Mouse (Mus musculus) adrenal gland, adult 2 months (tissue): ENCODE results near the gene Zwint. TPM values are rescaled to one million over a fixed set of nuclear protein-coding genes. Genes with fewer than 3 reads are reported as not detected.
A peak's percentile ranks its signal among the peaks of the same experiment; 100 is the strongest.

Source experiments
- DNase-seq: peaks from one replicate; pipeline ENCODE4 v3.0.0; 2021
- long read RNA-seq: library from polyadenylated mRNA; stranded (forward); transcript quantifications from one replicate; pipeline ENCODE4 v2.0.0, GENCODE M21; 2021
- polyA plus RNA-seq: library from polyadenylated mRNA; depleted of rRNA; stranded (reverse); fragments of >200 nt; gene quantifications from 2 replicates; pipeline ENCODE4 v1.2.3, GENCODE M21; 2012; rRNA removed
- total RNA-seq, 2 experiments: library from RNA; stranded (reverse); gene quantifications; 2 replicates each; pipeline ENCODE4 v1.2.3; 2021

The Zwint gene
- total RNA-seq, result 100 to 1,000 TPM; 138 to 145 TPM
- polyA plus RNA-seq, result 31.6 and 32.0 TPM in 2 replicates
- long read RNA-seq, transcript Zwint-204 (8 exons, 1,138 nt), result minor isoform, 6 of 169 reads
- long read RNA-seq, transcript Zwint-201 (8 exons, 1,834 nt), result major isoform, 155 of 169 reads
- long read RNA-seq, partial matches to known transcripts, result 4 of 169 reads
- long read RNA-seq, other reads (novel, unspliced or antisense), result 2 of 169 reads

DNA sequence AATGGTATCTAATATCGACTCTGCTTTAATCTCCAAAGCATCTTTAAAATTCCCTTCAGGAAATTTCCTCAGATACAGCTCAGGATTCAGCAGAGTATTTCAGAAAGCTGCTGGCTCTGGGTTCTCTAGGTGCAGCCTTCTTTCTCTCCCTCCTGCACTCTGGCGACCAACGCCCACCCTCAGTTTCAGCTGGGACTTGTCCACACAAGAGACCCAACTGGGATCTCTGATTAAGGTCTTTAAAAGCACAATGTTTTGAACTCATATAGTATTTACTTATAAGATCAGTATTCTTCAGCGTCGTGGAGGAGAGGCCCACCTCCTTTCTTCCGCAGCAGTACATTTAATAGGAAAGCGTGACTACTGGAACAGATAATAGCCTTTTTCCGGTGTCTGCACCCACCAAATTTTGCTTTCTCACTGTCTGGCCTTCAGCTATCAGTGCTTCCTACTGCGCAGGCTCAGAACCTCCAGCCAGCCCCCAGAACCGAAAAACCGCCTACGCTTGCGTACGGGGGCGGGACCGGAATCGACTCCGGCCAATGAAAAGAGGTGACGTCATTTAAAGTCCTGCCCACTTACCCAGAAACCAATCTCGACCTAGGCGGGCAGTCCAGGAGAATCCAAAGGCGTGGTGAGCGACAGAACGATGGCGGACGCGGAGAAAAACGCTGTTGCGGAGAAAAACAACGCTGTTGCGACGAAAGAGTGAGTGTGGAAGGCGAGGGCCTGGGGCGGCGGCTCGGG lies at the start of gene Zwint:
Gene Zwint (plus strand): TSS at position 576 of the 747 bp plus-strand sequence.
- DNase-seq, result peak; percentile 98

DNA sequence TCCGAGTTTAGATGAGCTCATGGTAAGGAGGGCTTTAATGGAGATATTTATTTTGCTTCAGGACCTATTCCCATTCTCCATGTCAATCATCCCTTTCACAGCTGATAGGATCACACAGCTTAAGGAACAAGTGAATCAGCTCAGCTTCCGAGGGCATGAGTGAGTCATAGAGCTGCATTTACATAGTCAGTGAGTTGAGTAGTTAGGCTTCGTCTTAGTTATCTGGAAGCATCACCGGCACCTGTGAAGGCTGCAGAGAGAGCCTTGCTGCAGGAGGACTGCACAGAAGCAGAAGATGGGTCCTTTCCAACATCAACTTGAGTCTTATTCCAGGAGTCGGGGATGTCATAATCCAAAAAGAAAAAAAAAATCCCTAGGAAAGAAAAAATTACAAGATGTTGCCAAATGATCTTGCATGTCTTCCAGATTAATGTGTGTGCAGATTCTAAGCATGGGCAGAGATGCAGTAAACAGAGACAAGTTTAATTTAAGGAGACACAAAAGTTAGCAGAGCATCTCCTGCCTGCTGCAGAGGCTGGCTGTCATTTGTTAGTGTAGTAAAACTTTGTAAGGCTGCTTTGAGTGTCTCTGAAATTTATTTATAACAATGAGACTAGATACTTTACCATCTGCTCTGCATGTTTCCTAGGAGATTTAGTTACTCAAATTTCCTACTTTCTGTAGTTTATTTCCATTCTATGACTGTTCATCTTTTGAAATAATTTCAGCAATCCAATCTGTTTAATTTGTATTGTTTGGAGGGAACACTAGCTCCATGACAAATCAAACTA lies 41.3 kb upstream of the Zwint start:
- no peak for DNase-seq

DNA sequence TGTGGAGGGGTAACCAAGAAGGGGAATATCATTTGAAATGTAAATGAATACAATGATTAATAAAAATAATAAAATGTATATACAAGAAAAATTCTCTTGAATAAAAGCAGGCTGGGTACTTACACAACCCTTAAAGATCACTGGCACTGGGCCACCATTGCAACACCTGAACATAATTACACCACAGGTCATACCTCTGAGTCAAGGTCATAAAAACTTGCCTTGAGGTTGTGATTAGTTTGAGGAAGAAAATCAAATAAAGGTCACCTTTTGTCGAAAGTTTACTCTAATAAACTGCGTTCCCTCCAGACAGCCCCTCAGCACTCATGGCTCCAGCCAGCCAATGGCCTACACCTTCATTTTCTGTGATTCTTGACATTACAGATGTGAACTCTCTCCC lies 38.5 kb upstream of the Zwint start:
- no peak for DNase-seq

DNA sequence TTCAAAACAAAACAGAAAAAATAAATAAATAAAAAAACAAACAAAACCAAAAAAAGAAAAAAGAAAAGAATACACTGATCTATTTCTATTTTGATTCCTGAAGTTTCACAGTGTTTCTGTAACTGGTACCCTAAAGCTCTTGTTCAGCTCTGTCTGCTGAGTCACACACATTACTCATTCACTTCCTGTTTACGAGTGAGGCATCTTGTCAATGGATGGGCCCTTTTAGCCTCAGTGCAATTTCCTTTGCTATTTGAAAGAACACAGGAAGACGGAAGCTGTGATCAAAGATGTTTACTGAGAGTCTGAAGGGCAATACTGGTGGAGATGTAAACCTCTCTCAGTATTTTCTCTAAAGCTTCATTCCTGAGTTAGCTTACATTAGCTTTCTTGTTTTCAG lies 34.1 kb upstream of the Zwint start:
- DNase-seq, result peak; percentile 18

DNA sequence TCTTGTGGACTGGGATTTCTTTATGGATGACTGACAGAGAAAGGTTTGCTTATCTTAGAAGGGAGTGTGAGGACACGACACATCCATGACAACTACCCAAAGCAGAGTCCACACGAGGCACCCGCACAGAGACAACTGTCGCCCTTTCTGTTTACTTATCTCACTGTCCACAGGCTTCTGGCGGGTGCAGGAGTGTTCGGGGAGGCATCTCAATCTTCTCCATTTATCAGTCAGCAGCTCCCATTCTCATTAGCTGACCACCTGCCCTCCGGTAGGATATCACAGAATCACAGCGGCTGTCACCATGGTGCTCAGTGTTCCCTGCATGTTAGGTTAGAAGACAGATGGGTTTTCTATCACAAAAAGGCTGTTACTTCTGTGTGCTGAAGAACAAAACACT lies 31.1 kb upstream of the Zwint start:
- no peak for DNase-seq

DNA sequence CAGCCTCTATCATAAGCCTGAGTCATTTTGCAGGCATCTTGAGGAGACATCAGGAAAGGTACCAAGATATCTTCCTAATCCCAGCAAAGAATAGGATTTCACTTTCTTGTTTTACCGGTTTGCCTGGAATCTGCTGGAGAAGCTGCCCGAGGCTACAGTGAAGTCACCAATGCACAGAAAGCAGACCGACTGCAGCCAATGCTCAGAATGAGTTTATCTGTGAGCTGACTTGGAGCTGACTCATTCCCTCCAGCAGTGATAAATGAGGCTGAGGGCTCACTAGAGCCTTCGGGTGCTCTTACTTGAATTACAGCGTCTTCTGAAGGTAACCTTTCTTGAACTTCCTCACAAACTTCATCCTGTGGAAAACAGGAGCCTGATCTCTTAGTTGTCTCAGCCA lies 20.5 kb upstream of the Zwint start:
- peak; percentile 68 for DNase-seq

DNA sequence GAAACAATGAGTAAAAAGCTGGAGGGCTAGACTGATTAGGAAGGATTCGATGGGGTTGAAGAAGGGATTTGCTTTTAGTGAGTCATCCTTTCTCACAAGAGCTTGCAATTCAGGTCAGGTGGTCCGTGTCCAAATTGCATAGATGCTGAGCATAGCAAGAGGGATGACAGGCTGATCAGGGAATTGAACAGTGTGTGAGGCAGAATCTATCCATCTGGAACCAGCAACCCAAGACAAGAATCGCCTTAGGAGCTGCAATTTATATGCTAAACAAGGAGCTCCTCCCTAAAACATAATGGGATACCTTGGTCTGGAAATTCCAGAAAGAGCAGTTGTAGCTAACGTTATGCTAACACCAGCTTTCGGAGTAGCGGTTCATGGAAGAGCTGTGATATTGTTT lies 3.8 kb upstream of the Zwint start:
- DNase-seq, result no peak

DNA sequence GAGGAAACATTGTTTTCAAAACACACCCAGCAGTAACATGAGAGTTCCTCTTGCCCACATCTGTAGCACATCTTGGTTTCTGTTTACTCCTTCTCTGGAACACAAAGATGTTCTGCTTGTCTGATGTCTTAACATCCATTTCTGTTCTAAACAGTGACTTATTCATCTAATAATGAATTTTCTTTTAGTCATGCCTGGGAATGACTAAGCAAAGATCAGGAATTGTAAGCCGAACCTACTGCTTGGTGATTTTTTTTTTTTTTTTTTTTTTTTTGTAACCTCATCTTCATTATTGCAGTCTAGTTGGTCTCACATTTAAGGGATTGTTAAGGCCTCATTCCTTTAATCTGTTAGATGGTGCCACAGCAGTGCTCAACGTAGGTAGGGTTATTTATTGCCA lies 848 bp upstream of the Zwint start:
- DNase-seq, result no peak

DNA sequence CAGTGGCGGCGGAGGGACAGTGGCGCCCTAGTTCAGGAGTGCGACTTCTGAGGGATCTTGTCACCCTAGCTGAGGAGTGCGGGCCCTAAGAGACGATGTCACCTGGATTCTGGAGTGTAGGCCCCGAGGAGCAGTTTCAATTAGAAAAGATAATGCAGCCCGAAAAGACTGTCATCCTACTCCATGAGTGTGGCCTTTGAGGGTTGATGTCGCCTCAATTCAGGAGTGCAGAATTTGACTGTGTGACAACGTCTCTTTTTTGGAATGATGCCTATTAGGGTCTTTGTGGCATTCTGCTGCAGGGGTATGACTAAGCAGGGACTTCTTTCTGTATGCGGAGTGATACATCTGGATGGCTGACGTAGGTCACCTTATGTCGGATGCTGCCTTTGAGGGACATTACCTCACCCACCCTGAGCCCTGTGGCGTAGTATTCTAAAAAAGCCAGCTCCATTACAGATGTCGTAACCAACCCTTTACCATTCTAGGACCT lies 418 bp downstream of the Zwint start:
- DNase-seq, result peak; percentile 34

DNA sequence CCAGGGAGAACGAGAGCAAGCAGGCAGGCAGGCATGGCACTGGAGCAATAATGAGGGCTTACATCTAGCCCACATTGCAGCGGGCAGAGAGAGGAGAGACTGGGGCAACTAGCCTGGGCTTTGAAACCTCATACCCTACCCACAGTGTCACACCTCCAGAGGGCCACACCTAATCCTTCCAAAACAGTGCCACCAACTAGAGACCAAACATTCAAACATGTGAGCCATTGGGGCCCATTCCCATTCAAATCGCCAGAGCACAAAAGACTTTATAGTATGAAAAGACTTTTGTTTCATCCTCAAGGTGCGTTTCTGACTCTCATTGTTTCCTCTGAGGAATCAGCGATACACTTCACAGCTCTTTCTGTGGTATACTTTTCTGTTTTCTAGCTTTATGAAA lies 4.6 kb downstream of the Zwint start:
- DNase-seq, result no peak

DNA sequence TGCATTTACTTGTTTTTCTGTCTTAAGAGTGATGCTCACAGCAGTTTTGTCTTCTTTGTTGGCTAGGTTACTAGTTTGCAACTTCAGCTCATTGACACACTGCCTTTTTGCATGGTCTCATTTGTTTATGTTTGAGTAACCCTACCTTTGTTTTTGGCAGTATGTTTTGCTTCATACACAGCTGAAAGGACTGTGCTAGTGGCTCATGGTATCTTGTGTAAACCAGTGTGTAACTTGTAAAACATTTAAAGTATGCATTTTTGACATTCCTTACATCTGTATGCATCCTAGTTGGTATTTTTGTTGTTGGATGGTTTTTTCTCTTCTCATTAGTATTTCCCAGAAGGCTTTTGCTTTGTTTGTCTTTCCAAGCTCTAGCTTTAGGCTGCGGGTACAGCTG lies 5.7 kb downstream of the Zwint start:
- no peak for DNase-seq

DNA sequence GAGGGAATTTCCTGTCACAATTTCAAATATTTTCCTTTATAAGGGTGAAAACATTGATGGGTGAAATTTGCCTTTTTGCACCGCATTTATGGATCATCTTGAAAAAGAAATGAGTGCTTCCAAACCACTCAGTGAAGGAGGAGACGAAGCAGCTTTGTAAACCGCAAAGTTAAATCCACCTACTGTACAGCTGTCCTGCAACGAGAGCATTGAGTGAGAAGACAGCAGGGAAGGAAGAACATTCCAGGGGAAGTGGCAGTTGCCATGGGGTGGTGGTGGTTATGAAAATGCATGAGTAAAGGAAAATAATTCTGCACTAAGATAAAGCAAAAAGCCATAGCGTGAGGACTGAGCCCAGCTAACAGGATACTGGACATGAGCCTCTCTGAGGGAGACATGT lies 13.2 kb downstream of the Zwint start:
- no peak for DNase-seq

DNA sequence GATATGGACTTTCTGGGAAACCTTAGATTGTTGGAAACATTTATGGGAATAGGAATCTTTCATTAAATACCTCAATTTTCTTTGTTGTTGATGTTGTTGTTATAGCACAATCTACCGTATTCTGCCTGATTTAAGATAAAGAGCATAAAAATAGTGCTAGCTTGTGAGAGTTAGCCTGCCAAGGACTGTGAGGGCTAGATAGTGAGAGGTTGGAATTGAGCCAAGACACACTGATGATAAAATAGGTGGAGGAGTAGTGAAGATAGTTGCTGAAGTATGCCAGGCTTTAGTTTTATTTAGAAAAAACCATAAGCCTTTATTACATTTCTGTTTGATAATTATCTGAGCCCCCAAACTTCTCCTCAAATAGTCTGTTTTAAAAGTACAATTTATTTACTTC lies 14.4 kb downstream of the Zwint start:
- DNase-seq, result no peak

DNA sequence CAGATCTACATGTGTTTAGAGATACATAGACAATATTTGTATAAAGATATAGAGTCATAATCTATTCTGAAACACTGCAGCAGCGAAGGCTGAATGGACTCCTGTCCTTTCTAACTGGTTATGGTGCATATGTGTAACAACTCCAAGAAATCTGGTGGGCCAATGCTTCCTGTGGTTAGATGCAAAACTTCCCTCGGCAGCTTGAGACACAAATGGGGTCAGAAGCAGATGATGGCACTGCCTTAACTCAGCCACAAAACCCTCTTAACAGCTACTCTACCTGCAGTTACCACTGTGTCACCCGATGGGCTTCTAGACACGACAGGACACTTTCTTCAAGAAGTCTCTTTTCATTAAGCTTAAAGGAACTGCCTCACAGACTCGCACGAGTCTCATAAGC lies 21.3 kb downstream of the Zwint start:
- DNase-seq, result no peak

DNA sequence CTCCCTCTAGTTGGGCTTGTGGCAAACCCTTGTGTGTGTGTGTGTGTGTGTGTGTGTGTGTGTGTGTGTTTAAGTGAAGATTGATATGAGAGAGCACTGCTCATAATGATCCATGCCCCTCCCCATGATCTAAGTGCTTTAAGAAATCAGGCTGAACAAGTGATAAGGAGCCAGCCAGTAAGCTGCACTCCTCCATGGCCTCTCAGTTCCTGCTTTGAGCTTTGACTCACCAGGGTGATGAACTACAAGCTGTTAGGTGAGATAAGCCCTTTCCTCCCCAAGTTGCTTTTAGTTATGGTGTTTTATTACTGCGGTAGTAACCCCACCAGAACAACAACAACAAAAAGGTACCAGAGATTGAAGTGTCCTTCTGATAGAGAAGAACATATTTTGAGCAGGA lies 21.9 kb downstream of the Zwint start:
- no peak for DNase-seq

DNA sequence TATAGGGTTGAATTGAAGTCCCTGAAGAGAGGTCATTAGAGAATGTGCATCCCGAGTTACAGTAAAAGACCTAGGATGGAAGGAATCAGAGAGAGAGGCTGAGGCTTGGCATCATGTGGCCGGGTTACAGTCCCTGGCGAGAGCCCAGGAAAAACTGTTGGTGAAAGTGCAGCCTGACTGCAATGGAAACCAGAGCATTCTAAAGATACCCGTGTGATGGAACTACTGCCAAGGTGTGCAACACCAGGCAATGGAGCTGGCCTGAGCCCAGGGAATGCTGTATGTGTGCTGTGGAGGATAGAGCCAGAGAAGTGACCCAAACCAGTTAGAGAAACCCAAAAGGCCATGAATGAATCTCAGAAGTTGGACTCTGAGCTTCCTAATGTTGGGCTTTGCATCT lies 24.4 kb downstream of the Zwint start:
- DNase-seq, result no peak

DNA sequence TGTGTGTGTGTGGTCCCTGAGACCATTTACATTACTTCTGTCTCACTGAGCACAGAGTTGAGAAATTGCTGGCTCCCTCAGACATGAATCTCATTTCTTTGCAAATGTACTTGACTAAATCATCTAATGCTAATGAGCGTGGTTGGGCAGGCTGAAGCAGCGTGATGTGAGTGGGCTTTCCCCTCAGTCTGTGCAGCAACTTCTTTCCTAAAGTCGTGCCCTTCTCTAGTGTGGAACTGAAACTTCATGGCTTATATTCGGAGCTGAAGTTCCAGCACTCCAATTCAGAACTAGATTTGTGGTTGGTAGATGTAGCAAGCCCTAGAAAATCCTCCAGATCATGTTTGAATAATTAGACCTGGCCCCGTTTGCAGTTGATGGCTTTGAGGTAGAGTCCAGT lies 46.4 kb downstream of the Zwint start:
- DNase-seq, result no peak

DNA sequence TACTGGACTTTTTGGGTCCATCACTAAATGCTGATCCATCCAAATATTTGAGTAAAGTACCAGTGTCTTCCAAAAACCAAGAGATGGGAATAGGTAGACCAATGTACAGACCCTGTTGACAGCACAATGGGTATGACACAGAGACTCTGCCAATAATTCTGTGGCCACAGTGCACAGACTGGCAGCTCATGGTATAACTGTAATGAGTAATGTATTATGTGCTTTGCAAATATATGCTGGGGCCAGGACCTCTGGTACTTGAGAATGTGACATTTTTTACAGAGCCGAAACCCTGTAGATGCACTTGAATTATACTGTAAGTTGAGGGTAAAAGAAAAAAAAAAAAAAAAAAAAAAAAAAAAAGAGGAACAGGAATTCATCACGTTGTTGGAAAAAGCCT lies 59.1 kb downstream of the Zwint start:
- DNase-seq, result no peak
